Mouse (Mus musculus) neural tube, embryonic 14.5 days (tissue): ENCODE measurements at regions not wholly inside any gene's neighbourhood (a gene's known extent, or its start where the extent isn't known, plus 50 kb on each side); places are given as distances from the start of the nearest gene placed in this dataset.

ENCODE experiments used
- ATAC-seq: fragments of 200-750 bp; cut with Nextera tagmentation; 2 replicates; pipeline ENCODE4 v1.8.0; 2017; ENCODE audit warnings: low read depth, mild to moderate bottlenecking, moderate TSS enrichment, moderate library complexity
- H3K27ac ChIP-seq: fragments of 300-500 bp; sonication (generic); 2 replicates; pipeline ENCODE4 v1.5.1; 2014; ENCODE audit warnings: low read depth, mild to moderate bottlenecking, control low read depth, low read length, moderate library complexity, mixed read lengths
- H3K27me3 ChIP-seq: fragments of 300-500 bp; sonication (generic); 2 replicates; pipeline ENCODE4 v1.6.1; 2014; ENCODE audit warnings: low read length; ENCODE audit not compliant: control insufficient read depth, insufficient read depth
- H3K36me3 ChIP-seq: fragments of 300-500 bp; sonication (generic); 2 replicates; pipeline ENCODE4 v1.6.1; 2014; ENCODE audit warnings: low read length, mixed read lengths; ENCODE audit not compliant: control insufficient read depth, insufficient read depth
- H3K4me1 ChIP-seq: fragments of 300-500 bp; sonication (generic); 2 replicates; pipeline ENCODE4 v1.6.1; 2014; ENCODE audit warnings: low read length; ENCODE audit not compliant: control insufficient read depth, insufficient read depth
- H3K4me2 ChIP-seq: fragments of 300-500 bp; sonication (generic); 2 replicates; pipeline ENCODE4 v1.6.1; 2014; ENCODE audit warnings: mild to moderate bottlenecking, low read depth, low read length, control low read depth
- H3K4me3 ChIP-seq: fragments of 300-500 bp; sonication (generic); 2 replicates; pipeline ENCODE4 v1.5.1; 2014; ENCODE audit warnings: low read depth, low read length, control low read depth, mixed read lengths
- H3K9ac ChIP-seq: fragments of 300-500 bp; sonication (generic); replicated peaks from 2 replicates; pipeline ENCODE4 v1.6.1; 2014; ENCODE audit warnings: low read depth, mild to moderate bottlenecking, control low read depth, low read length, mixed read lengths
- H3K9me3 ChIP-seq: fragments of 300-500 bp; sonication (generic); 2 replicates; pipeline ENCODE4 v1.6.1; 2016; ENCODE audit warnings: low read length; ENCODE audit not compliant: control insufficient read depth
- WGBS: fragments of 180-500 bp; shearing (Covaris S2); extraction: QIAGEN DNeasy Blood & Tissue Kit; methylation state at CpG from one replicate; pipeline ENCODE4 v1.1.7; 2014; 5-methylcytosine and 5-hydroxymethylcytosine counted together

- no peaks in the 10 kb centered on the region for H3K4me1 ChIP-seq
- H3K4me2 ChIP-seq = no peak overlapping the region
- no peaks in the 10 kb centered on the region for H3K27me3 ChIP-seq
- no peak overlapping the region for H3K27ac ChIP-seq
- no peak overlapping the region for H3K9ac ChIP-seq
- H3K36me3 ChIP-seq = no peaks in the 10 kb centered on the region
- ATAC-seq = no peak
- H3K9me3 ChIP-seq = no peaks in the 10 kb centered on the region
- H3K4me3 ChIP-seq = no peak overlapping the region
These were observed 281.3 kb upstream of the Irx4 start for GRCm38 (mm10) chr13:72978966-72979365.

GRCm38 (mm10) chr13:72992589-72993409 is 267.5 kb upstream of the Irx4 start:
- H3K4me3 ChIP-seq = no peak overlapping the region
- H3K4me1 ChIP-seq = no peaks in the 10 kb centered on the region
- H3K4me2 ChIP-seq = no peak overlapping the region
- no peaks in the 10 kb centered on the region for H3K27me3 ChIP-seq
- H3K36me3 ChIP-seq = no peaks in the 10 kb centered on the region
- peak; percentile 85 for ATAC-seq
- H3K9me3 ChIP-seq = no peaks in the 10 kb centered on the region
- no peak overlapping the region for H3K9ac ChIP-seq
- 33% methylated on average over 17 of the region's 17 CpGs for WGBS
- H3K27ac ChIP-seq = no peak overlapping the region

- Histone ChIP-seq H3K4me1 (no peaks in the 10 kb centered on the region), H3K27me3 (no peaks in the 10 kb centered on the region), H3K4me2 (no peak overlapping the region), H3K9me3 (no peaks in the 10 kb centered on the region), H3K4me3 (no peak overlapping the region), H3K36me3 (no peaks in the 10 kb centered on the region), H3K27ac (no peak overlapping the region), H3K9ac (no peak overlapping the region)
- no peak for ATAC-seq
- 35% methylated on average over 3 of the region's 3 CpGs for WGBS
These were observed 266.8 kb upstream of the Irx4 start for GRCm38 (mm10) chr13:72993410-72993858.

DNA sequence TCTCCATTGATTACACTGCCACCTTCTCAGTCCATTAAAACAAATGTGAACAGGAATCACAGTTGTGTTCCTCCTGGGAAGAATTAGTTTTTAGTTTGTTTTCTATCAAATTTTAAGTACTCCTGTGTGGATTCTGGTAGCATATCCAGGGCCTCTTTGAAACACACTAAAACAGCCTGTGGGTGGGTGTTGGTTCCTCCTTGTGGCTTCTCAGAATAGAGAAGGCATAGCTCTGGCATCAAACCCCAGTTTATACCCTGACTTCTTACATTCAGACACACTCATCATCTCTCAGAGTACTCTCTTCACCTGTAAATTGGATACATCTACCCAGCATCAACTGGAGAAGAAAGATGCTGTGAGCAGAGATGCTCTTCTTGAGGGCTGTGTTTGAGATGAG is 265.7 kb upstream of the Irx4 start:
- no peak overlapping the region for H3K9ac ChIP-seq
- ATAC-seq = no peak

DNA sequence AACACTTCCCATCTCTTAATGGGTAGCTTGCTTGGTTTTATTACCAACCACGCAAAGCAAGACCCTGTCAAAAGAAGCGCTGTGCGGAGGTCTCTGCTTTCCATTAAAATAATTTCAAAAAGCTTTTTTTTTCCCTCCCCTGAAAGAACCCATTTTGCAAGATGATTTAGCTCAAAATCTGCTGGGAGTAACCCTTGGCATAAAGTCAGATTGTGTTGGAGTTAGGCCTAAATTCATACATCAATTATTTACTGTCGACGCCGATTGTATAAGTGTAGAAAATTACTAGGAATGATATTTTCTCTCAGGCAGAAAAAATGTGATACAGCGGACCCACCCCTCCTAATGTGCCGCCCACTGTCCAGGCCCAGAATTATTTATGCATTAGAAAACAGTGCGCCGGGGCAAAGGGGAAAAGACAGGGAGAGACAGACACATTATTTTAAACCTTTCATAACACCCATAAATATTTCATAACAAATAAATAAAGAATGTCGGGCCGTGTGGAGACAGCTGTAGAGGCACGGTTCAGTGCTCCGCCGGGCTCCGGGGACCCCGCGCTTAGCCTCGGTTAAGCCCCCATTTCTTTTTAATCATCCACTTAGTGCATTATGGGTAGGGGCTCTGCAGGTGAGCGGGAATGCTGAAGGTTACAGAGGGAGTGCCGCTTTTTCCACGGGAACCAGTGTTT is 251.3 kb upstream of the Irx4 start:
- Histone ChIP-seq H3K27me3 (no peaks in the 10 kb centered on the region), H3K4me3 (peak overlapping the region; percentile 9; the same call in 1 of the 2 replicates), H3K9me3 (no peaks in the 10 kb centered on the region), H3K27ac (no peak overlapping the region), H3K9ac (no peak overlapping the region), H3K4me1 (no peaks in the 10 kb centered on the region), H3K4me2 (peak overlapping the region; percentile 29; the same call in 1 of the 2 replicates), H3K36me3 (no peaks in the 10 kb centered on the region)
- WGBS = 33% methylated on average over 22 of the region's 22 CpGs
- ATAC-seq = peak; percentile 76; the same call in 1 of the 2 replicates

More for the DNA sequence above, 265.7 kb upstream of the Irx4 start:
- no peaks in the 10 kb centered on the region for H3K27me3 ChIP-seq
- no peak overlapping the region for H3K4me3 ChIP-seq
- H3K36me3 ChIP-seq = no peaks in the 10 kb centered on the region
- no peak overlapping the region for H3K4me2 ChIP-seq
- H3K9me3 ChIP-seq = no peaks in the 10 kb centered on the region
- no peaks in the 10 kb centered on the region for H3K4me1 ChIP-seq
- no peak overlapping the region for H3K27ac ChIP-seq

- peak; percentile 47; the same call in 1 of the 2 replicates for ATAC-seq
- 75% methylated on average over 15 of the region's 15 CpGs for WGBS
- Histone ChIP-seq H3K9ac (no peak overlapping the region), H3K27me3 (no peaks in the 10 kb centered on the region), H3K4me1 (no peaks in the 10 kb centered on the region), H3K4me3 (peak overlapping the region; percentile 9; the same call in 1 of the 2 replicates), H3K36me3 (no peaks in the 10 kb centered on the region), H3K4me2 (peak overlapping the region; percentile 29; the same call in 1 of the 2 replicates), H3K27ac (no peak overlapping the region), H3K9me3 (no peaks in the 10 kb centered on the region)
These were observed 250.5 kb upstream of the Irx4 start for GRCm38 (mm10) chr13:73009547-73010475.

DNA sequence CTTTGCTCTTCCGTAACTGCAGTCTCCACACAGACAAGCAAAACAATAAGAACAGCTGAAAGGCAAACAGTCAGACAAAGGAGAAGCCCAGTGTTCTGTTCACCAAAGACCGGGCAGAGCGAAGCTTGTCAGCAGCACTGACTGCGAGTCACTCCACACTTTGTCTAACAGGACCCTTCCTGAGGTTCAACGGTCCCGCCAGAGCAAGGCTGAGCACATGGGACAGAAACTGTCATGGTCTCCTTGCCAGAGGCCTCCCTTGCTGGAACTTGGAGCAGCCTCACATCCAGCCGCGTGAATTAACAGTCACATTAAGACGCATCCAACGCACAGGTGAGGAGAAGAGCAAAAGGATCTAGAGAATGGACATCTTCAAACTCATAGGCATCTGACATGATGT is 241.1 kb upstream of the Irx4 start:
- no peak for ATAC-seq
- H3K36me3 ChIP-seq = no peaks in the 10 kb centered on the region
- H3K4me1 ChIP-seq = no peaks in the 10 kb centered on the region
- no peak overlapping the region for H3K9ac ChIP-seq
- no peak overlapping the region for H3K4me2 ChIP-seq
- 65% methylated on average over 10 of the region's 10 CpGs for WGBS
- H3K27me3 ChIP-seq = no peaks in the 10 kb centered on the region
- H3K27ac ChIP-seq = no peak overlapping the region
- no peak overlapping the region for H3K4me3 ChIP-seq
- H3K9me3 ChIP-seq = no peaks in the 10 kb centered on the region

DNA sequence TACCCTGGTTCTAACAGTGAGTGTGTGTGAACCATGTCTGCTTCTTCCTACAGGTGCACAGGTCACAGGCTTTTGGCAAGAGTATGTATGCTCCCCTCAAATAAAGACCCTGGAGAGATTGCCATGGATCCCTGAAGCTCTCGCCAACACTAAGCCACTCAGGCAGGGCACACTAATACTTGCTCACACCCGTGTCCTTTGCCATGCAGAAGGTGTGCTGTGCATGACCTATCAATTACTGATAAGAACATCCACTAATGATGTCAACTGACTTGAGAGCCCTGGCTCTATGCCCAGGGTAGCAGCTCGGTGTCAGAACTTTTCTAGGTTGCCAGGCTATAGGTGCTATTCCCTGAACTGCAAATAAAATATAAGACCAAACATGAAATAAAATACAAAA is 229.1 kb upstream of the Irx4 start:
- Histone ChIP-seq H3K4me2 (no peak overlapping the region), H3K9me3 (no peaks in the 10 kb centered on the region), H3K4me3 (no peak overlapping the region), H3K9ac (no peak overlapping the region), H3K36me3 (no peaks in the 10 kb centered on the region), H3K4me1 (0 out of 2 replicates have a peak, but pooled peaks cover 3% of the 10 kb centered on the region), H3K27ac (no peak overlapping the region), H3K27me3 (no peaks in the 10 kb centered on the region)
- 66% methylated on average over 3 of the region's 3 CpGs for WGBS
- no peak for ATAC-seq
